Mouse (Mus musculus) liver, embryonic 14.5 days (tissue): ENCODE measurements around the gene Dag1. TPM values are rescaled to one million over a fixed set of nuclear protein-coding genes. Genes with fewer than 3 reads are reported as not detected.
"Not testable (repeated sequence)": the region's sequence is repeated elsewhere in the genome, so short reads cannot be mapped to it uniquely, and the experiment has no call there.

Experiments used
- ATAC-seq: fragments of 200-750 bp; cut with Nextera tagmentation; 2 replicates; pipeline ENCODE4 v1.8.0; 2017; ENCODE audit warnings: moderate number of reproducible peaks, mild to moderate bottlenecking, moderate library complexity; ENCODE audit not compliant: insufficient read depth
- DNase-seq, 3 experiments: peaks; one replicate each; pipeline ENCODE4 v3.0.0-alpha.2; 2012 to 2013; ENCODE audit warnings: low read depth in 3 of 3, low spot score in 3 of 3
- H3K27ac ChIP-seq: fragments of 300-500 bp; sonication (generic); 2 replicates; pipeline ENCODE4 v1.5.1; 2014; ENCODE audit warnings: moderate library complexity, mild to moderate bottlenecking, control low read depth, inconsistent platforms
- H3K27me3 ChIP-seq: fragments of 300-500 bp; sonication (generic); 2 replicates; pipeline ENCODE4 v1.6.1; 2014; ENCODE audit warnings: mild to moderate bottlenecking, low read length, moderate library complexity; ENCODE audit not compliant: control insufficient read depth, insufficient read depth
- H3K36me3 ChIP-seq: fragments of 300-500 bp; sonication (generic); replicated peaks from 2 replicates; pipeline ENCODE4 v1.6.1; 2014; ENCODE audit warnings: low read depth; ENCODE audit not compliant: control insufficient read depth, insufficient read depth
- H3K4me1 ChIP-seq, 2 experiments: fragments of 200-500 bp in 1 of 2; fragments of 300-500 bp in 1 of 2; sonication (generic) in 1 of 2; replicated peaks; 2 replicates each; pipeline ENCODE4 v1.6.1; 2012 to 2014; ENCODE audit warnings: antibody characterized with exemption in 1 of 2, inconsistent platforms in 1 of 2, low read length in 1 of 2; ENCODE audit not compliant: control insufficient read depth in 2 of 2, insufficient read depth in 2 of 2
- H3K4me2 ChIP-seq: fragments of 300-500 bp; sonication (generic); 2 replicates; pipeline ENCODE4 v1.6.1; 2014; ENCODE audit warnings: low read depth, mild to moderate bottlenecking, control low read depth, moderate library complexity
- H3K4me3 ChIP-seq, 2 experiments: fragments of 200-500 bp in 1 of 2; fragments of 300-500 bp in 1 of 2; sonication (generic) in 1 of 2; 2 replicates each; pipeline ENCODE4 v1.5.1; 2012 to 2014; ENCODE audit warnings: low read depth in 2 of 2, low read length in 2 of 2, mild to moderate bottlenecking in 2 of 2, control low read depth in 1 of 2, inconsistent platforms in 1 of 2, moderate library complexity in 1 of 2; ENCODE audit not compliant: insufficient read depth in 1 of 2
- H3K9ac ChIP-seq: fragments of 300-500 bp; sonication (generic); replicated peaks from 2 replicates; pipeline ENCODE4 v1.6.1; 2014; ENCODE audit warnings: mild to moderate bottlenecking, control low read depth, moderate library complexity
- H3K9me3 ChIP-seq: fragments of 300-500 bp; sonication (generic); 2 replicates; pipeline ENCODE4 v1.6.1; 2016; ENCODE audit warnings: low read length, mixed read lengths; ENCODE audit not compliant: control insufficient read depth
- CTCF ChIP-seq: IDR thresholded peaks from 2 replicates; pipeline ENCODE4 v1.5.1; 2016; ENCODE audit warnings: antibody characterized with exemption, low read depth, control low read depth
- EP300 ChIP-seq: IDR thresholded peaks from 2 replicates; pipeline ENCODE4 v1.6.1; 2016; ENCODE audit warnings: antibody characterized with exemption, low read depth
- WGBS: fragments of 180-500 bp; shearing (Covaris S2); extraction: QIAGEN DNeasy Blood & Tissue Kit; methylation state at CpG from one replicate; pipeline ENCODE4 v1.1.7; 2014; ENCODE audit not compliant: insufficient replicate concordance; 5-methylcytosine and 5-hydroxymethylcytosine counted together
- polyA plus RNA-seq, 2 experiments: library from polyadenylated mRNA; depleted of rRNA in 1 of 2; stranded (reverse) in 1 of 2; unstranded in 1 of 2; fragments of >200 nt; fragmentation: Nextera tagmentation in 1 of 2; extraction: Ambion mirVana in 1 of 2; gene quantifications; 2 replicates each; pipeline versions ENCODE4 v1.2.1 to v1.2.3; 2012 to 2014

Dag1 gene
- polyA plus RNA-seq, 2 experiments, result 5.3 to 12.0 TPM

DNA sequence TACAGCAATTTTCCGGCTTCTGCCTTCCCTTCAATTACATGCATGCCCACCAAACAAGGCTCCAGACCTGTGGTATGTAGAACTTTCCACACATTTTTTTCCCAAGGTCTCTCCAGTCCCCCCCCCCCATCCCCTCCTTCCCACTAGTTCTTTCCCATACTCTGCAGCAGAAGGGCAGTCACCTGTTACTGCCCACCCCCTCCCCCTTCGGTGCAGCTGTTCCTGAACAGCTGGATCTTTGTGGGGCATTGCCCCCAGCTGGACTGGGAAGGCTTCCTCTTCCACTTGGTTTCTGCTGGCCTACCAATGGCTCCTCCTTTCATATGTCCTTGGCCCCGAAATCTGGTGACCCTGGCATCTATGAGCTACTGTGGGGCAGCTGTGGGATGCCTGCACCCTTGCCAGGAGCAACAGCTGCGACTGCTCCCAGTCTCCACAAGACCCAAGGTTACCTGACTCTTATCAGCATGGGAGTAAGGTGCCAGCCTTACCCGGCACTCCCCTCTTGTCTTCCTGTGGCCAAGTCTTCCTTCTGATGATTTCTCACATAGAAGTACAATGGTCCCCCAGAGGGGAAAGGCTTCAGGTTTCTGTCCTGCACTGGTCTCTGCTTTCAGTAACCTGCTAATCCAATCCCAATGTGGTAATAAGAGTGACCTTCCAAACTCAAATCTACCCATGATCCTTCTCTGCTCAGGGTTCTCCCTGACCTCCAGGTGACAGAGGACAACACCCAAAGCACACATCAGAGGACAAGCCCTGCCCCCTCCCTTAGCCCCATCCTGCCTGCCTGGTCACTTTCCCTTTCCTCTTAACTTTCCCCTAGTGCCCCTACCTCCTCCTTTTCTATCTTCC lies 10.9 kb upstream of the Dag1 start:
- no peak for ATAC-seq

DNA sequence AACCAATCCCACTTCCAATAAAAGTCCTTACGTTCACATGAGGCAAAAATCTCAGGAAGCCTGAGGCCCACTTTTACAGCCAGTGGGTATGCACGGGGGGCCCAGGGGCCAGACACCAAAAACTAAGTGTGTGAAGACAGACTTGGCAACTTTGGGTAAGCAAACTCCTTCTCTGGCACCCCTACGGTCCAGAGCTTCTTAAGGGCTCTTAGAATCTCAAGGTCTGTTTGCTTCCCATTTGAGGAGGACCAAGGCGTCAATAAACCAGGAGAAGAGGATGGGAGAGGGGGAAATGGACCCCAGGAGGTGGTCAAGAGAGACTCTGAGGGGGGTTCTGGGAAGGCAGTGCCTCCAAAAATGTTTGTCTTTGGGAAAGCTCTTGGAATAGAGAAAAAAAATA lies 9.7 kb upstream of the Dag1 start:
- TF ChIP-seq CTCF, result no peak
- no peak for TF ChIP-seq EP300
- ATAC-seq (no peak), DNase-seq (no peak)
- Histone ChIP-seq H3K27ac (no peak overlapping the region), H3K9me3 (no peaks in the 10 kb centered on the region), H3K9ac (no peak overlapping the region), H3K4me1 (peaks cover 0 to 7% of the 10 kb centered on the region in 2 experiments; a peak in 2 of 4 replicates), H3K27me3 (no peaks in the 10 kb centered on the region), H3K4me3 (no peak overlapping the region), H3K4me2 (no peak overlapping the region), H3K36me3 (no peaks in the 10 kb centered on the region)
- 61% methylated on average over 4 of the region's 4 CpGs for WGBS

More for the DNA sequence above, 10.9 kb upstream of the Dag1 start:
- Histone ChIP-seq H3K9ac (no peak overlapping the region), H3K36me3 (no peaks in the 10 kb centered on the region), H3K4me1 (peaks cover 0 to 7% of the 10 kb centered on the region in 2 experiments; a peak in 2 of 4 replicates), H3K4me3 (no peak overlapping the region), H3K4me2 (no peak overlapping the region), H3K27me3 (no peaks in the 10 kb centered on the region), H3K9me3 (no peaks in the 10 kb centered on the region), H3K27ac (no peak overlapping the region)
- no peak for TF ChIP-seq CTCF
- TF ChIP-seq EP300, result no peak
- WGBS, result 57% methylated on average over 5 of the region's 5 CpGs
- DNase-seq, result no peak

DNA sequence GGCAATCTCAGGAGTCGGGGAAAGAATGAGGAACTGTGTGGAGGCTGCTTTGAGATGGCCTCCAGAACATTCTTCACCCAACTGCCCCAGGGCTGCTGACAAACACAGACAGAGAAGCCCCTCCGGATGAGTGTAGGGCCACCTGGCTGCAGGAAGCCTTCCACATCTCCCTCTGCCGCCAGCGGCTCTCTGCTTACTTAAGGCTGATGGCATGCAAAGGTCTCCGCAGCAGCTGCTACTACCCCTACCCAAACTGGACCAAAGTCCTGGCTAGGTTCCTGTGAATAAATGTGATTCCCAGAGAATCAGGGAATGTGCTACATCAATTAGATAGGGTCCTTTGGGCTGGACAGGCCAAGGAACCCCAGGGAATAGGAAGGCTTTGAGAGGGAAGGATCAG lies 8.9 kb upstream of the Dag1 start:
- no peaks in the 10 kb centered on the region for H3K36me3 ChIP-seq
- H3K4me3 ChIP-seq, result no peak overlapping the region
- peaks cover 0 to 7% of the 10 kb centered on the region in 2 experiments; a peak in 2 of 4 replicates for H3K4me1 ChIP-seq
- H3K4me2 ChIP-seq, result no peak overlapping the region
- no peaks in the 10 kb centered on the region for H3K9me3 ChIP-seq
- ATAC-seq (no peak), DNase-seq (no peak)
- H3K27me3 ChIP-seq, result no peaks in the 10 kb centered on the region
- 42% methylated on average over 5 of the region's 5 CpGs for WGBS
- no peak for TF ChIP-seq EP300
- TF ChIP-seq CTCF, result no peak
- no peak overlapping the region for H3K27ac ChIP-seq
- no peak overlapping the region for H3K9ac ChIP-seq

DNA sequence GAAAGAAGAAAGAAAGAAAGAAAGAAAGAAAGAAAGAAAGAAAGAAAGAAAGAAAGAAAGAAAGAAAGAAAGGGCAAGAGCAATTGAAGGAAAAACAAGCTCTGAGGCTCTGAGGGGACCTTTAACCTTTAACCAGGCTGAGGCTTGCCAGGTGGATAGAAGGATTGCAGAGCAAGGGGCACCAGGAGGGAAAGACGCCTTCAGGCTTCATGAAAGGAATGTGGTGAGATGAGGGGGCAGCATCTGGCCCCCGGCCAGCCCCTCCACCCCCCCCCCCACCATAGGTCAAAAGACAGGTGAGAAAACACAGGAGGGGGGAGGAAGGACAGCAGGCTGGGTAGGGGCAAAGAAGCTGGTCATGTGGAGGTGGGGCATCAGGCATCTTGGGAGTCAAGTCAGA lies 8.2 kb upstream of the Dag1 start:
- TF ChIP-seq EP300 (no peak), CTCF (no peak)
- H3K9me3 ChIP-seq, result no peaks in the 10 kb centered on the region
- no peak overlapping the region for H3K9ac ChIP-seq
- DNase-seq (no peak), ATAC-seq (no peak)
- H3K4me3 ChIP-seq, result no peak overlapping the region
- no peak overlapping the region for H3K4me2 ChIP-seq
- H3K36me3 ChIP-seq, result no peaks in the 10 kb centered on the region
- H3K27ac ChIP-seq, result no peak overlapping the region
- H3K27me3 ChIP-seq, result no peaks in the 10 kb centered on the region
- H3K4me1 ChIP-seq, result peaks cover 0 to 7% of the 10 kb centered on the region in 2 experiments; a peak in 2 of 4 replicates
- WGBS, result 24% methylated on average over 2 of the region's 2 CpGs

DNA sequence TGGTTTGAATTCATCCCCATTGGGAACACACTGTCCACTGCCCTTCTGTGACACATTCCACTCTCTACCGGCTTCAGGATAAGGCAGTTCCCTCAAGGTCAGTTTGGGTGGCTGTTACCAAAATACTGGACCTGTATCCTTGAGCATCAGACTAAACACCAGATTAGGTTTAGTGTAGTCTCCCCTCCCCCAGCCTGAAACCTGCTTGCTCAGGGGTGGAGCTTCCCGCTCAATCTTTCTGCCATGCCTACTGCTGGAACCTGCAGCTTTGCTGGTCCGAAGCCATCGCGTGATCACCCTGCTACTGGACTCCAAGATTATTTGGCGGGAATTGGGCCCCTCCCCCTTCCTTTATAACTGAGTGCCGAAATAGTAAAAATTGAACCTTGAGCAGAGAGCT lies 4.9 kb upstream of the Dag1 start:
- H3K4me3 ChIP-seq, H3K36me3 ChIP-seq: not testable (repeated sequence)

More for the DNA sequence above, 4.9 kb upstream of the Dag1 start:
- H3K27me3 ChIP-seq, H3K9ac ChIP-seq, H3K9me3 ChIP-seq, H3K27ac ChIP-seq, ATAC-seq, H3K4me2 ChIP-seq, DNase-seq: not testable (repeated sequence)
- 52% methylated on average over 6 of the region's 7 CpGs for WGBS
- peaks cover 5 to 12% of the 10 kb centered on the region in 2 experiments for H3K4me1 ChIP-seq
